Mouse (Mus musculus) c-Kit-negative CD71-positive TER-119-positive erythroid progenitor cells, embryonic 14.5 days (primary cell): ENCODE results near the gene Dglucy.

Experiments
- DNase-seq: peaks from one replicate; pipeline ENCODE4 v3.0.0-alpha.2; 2013; ENCODE audit warnings: low read depth, low spot score

The Dglucy gene

DNA sequence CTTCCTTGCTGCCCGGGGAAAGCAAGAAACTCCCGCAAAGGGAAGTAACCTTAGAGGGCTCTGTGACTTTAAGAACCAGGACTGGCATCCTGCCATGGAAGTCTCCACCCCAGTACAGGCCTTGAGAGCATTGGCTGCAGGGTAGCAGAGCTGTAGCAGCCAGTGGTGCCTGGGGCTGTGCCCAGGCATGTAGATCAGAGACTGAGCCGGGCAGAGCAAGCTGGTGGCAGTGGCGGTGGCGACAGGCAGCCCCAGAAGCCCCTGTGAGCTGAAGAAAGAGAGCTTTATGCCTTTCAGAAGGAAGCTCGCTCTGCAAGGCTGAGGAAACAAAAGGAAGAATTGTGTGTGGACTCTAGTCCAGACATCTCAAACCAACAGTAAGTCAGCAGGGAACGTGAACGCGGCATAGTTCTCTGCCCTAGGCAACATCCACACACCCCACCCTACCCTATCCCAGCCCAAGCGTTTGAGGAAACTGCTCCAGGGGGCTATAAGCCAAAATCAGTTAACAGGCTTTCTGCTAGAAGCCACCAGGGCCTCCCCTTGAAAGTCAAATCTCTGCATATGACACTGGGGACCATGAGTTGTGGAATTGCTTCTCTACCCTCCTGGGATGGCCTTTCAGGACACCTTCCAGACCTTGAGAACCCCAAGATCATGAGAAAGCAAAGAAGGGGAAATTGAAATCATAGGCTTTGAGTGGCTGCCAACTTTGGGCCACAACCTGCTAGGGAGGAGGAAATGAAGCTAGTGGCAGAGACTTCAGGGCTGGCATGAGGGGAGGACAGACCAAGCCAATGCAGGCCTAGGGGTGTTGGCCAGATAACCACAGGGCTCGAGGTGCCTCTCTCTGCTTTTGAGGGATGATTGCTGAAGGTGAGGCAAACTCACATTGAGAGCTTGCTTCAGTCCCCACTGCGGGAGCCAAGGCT is at the start of gene Dglucy:
Dglucy (plus strand) TSS at position 124 of the 932 bp plus-strand sequence.
- no peak for DNase-seq

DNA sequence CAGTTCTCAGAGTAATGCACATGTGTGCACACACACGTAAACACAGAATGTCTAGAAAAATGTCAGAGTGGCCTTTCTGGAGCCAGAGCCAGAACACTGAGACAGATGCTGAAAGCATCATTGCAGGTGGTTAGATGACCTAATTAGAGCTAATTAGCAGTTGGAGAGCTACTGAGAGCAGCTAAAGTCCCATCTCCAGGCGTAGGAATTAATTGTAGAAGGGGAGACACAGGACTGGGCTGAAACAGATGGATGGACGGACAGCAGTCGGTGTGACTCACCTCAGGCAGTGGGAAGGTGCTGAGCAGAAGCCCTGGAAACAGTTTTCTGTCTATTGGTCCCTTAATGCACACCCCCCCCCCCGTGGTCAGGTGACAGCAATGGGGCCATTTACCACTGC is 43.7 kb upstream of the Dglucy start:
- DNase-seq, result no peak

DNA sequence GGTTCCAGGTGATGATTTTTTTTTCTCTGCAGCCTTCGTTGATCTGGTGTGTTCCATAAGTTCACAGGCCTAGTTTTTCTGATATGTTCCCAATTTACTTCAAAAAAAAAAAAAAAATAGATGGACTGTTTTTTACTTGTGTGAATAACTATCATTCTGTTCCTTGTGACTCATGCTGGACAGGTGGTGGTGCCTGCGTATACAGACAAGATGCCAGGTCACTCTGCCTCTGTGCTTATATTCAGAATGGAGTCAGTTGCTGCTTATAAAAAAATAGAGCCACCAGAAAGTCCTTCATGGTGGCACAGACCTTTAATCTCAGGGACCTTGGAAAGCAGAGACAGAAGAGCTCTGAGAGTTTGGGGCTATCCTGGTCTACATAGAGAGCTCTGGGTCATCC is 43.3 kb upstream of the Dglucy start:
- no peak for DNase-seq

DNA sequence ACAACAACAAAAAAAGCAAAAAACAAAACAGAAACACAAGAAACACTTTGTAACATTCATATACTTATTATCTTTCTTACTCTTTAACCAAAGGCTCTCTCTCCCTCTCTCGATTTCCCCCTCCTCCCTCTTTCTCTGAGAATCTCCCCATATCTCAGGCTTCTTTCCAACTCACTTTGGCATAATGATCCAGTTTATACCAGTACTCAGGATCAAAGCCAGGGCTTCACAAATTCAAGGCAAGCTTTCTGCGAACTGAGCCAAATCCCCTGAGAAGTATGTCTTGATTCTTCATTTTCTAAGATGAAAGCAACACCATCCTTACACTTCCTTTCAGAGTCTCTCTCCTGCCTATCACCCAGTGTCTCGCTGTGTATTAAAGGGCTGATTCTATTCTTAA is 40.4 kb upstream of the Dglucy start:
- no peak for DNase-seq

DNA sequence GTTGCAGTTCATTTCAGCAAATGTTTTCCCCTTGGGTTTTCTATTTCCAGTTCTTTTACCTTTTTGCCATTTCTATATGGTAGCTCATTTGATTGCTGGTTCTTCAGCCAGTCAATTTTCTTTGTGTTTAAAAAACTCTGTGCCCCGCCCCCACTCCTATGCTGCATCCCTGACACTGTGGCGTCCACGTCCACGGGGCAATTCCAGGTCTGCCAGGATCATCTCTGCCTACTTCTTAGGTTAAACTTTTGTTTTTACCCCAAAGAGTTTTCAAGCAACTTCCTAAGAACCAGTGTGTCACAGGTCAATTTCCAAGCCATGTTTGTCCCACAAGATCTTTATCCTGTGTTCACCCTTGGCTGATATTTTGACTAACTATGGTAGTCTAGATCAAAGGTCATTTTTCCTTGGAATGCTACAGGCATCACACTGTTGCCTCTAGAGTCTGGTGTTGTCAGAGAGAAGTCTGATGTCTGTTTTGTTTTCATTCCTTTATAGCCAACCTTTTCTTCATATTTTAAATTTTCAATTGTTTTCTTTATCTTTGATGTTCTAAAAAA is 39.8 kb upstream of the Dglucy start:
- DNase-seq, result no peak

DNA sequence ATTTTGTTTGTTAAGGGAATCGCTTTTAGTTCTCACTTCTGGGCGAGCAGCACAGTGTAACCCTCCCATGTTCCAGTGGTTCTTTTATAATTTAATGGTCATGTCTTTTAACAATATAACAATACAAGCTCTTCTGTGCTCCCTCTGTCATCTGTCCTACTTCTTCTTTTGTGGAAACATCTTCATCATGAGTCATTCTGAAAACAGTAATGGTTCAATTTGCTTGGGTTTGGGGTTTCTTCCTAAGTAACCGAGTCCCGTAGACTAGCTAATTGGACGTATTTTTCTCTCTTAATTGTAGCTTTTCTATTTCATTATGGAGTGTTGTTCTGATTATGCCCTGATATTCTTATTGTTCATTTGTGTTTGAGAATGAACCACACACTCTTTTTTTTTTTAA is 38.5 kb upstream of the Dglucy start:
- no peak for DNase-seq

DNA sequence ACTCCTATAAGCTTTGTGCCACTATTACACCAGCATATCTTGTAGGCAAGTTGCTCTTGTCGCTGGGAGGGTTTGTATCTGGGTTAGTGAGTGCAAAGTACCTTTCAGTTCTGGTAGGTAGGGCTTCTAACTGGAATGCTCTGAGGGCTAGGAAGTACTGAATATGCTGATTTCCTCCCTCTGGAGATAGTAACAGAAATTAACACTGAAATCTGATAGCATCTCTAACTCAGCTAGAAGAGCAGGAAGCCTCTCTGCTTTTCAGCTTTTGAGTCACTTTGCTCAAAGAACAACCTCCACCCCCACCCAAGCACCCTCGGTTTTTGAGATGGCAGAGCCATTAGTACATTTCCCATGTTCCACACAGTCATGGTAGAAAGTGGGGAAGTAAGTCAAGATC is 36.4 kb upstream of the Dglucy start:
- no peak for DNase-seq

DNA sequence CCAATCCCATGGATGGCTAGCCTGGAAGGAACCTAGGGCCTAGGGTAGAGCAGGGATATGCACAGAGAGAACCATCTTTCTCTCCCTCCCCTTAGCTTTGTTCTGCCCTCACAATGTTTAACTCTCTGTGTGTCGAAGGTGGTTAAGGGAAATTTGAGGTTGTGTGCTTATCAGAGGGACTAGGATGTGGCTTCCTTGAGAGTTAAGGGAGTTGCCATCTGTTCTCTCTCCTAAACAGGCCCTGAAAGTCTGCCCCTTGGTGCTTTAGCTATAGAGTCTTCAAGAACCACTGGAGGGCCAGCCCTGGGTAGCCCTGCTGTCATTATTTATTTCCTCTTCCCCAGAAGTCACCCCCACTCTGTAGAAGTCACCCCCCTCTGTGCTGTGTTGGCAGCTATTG is 25.9 kb upstream of the Dglucy start:
- no peak for DNase-seq

DNA sequence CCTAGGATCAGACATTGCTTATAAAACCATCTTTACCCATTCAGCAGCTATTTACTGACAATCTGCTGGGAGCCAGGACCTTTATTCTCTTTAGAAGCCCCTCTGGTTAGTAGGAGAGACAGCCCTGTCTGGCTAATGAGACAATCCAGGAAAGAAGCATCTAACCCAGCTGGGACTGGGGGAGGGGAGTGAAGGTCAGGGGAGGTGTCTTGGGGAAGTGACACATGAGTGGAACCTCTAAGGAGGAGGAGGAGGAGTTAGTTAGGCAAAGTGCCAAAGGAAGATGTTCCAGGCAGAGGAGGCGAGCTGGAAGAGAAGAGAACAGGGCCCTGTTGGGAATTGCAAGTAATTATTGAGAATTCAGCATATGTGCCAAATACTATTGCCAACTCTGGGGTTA is 25.1 kb upstream of the Dglucy start:
- DNase-seq, result no peak

DNA sequence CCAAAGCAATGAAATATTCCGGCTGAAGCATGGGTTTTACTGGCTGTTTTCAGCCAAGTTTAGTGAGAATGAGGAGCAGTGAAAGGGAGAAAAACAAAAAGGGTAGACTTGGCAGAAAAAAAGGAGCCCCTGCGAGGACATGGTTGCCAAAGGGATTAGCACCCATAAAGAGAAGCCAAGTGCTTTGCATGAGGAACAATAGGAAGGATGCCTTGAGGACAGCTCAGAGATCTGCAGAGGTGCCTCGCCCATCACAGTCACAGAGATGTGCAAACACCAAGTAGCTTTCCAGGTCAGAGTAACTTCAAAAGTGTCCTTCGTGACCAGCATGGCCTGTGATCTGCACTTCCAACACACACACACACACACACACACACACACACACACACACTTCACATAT is 21.4 kb upstream of the Dglucy start:
- DNase-seq, result no peak

DNA sequence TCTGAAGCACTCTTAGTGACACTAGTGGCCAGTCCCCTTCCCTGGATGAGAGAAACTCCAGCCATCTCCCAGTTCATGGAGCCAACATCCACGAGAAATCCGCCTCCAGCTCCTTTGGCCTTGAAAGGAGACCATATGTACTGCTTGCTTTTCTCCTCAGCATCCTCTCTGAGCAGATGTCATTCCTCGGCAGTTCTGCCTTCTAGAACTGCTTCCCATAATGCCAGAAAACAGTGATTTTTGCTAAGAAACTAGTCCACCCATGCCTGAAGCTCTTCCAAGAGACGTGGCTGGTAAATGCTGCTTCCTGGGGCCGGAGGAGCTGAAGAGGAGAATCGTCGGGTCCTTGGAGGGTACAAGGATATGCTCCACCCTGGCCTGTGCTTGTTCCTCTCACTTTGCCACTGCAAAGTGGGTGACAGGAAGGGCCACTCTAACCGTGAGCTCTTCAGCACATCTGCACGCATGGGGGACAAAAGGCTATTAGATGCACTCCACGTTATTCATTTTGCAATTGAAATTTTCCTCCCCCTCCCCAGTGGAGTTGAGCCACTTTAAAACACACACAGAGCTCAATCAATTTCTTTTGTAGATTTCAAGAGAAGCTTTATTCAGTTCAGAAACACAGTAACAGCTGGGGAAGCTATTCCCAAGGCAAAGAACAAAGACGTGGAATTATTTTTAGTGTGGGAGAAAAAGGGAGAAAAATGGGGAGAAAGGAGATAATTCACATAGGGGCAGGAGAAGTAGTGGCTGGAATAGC is 16.0 kb upstream of the Dglucy start:
- DNase-seq, result no peak

DNA sequence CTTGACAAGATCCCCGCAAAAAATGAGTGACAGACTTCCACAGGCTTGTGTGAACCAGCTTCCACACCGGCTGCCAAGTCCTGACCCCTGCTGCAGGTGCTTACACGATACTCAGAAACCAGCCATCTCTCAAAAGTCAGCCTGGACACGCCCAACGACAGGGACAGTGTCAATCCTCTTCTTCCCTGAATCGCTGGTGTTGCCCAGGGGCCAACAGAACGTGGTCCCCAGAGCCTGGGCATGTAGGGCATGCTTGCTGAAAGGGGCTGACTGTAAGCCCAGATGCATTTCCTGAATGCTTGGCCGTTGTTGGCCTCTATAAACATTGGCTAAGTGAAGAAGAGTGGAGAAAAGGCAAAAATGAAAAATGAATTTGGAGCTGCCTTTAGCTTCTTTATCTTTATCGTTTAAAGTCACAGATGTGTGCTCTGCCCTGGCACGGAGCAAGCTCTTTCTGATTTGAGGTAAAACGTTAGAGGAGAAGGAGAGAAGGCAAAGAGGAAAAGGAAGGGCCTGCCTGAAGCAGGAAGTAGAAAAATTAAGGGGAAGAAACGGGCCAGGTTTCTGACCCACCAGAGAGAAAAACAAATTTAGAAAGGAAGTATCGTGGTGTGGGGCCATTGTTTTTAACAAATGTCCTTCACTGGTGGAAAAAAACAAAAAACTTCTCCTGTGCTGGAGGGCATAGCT is 14.4 kb upstream of the Dglucy start:
- no peak for DNase-seq

DNA sequence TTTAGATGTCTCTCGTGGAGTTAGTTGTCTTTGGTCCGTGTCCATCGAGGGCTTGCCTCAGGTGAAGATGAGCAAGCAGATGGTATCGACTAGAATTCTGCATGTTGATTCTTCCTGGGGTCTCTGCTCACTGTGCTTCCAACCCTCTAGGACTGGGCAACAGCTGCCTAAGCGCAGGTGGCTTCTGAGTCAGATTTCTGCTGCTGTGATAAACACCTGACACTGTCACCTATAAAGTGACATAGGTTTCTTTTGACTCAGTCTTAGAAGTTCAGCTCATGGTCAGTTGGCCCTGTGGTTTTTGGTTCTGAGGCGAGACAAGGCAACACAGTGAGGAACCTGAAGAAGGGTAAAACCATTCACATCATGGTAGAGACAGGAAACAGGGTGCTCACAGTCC is 9.0 kb upstream of the Dglucy start:
- no peak for DNase-seq

DNA sequence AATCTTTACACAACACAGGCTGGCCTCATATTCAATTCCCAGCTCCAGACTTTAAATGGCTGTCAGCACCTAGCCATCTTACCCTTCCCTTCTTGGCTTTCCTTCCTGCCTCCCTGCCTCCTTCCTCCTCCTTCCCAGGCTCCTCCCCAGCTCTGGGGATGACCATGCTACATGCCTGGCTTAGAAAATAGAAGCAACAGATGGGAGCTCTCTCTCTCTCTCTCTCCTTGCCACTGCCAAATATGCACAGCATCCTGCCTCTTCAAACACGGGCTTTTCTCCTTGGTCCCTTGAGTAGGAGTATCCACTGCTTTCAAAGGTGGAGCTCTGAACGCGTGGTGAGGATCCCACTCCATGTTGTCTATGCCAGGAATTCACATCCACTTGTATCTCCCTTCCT is 8.1 kb upstream of the Dglucy start:
- no peak for DNase-seq

DNA sequence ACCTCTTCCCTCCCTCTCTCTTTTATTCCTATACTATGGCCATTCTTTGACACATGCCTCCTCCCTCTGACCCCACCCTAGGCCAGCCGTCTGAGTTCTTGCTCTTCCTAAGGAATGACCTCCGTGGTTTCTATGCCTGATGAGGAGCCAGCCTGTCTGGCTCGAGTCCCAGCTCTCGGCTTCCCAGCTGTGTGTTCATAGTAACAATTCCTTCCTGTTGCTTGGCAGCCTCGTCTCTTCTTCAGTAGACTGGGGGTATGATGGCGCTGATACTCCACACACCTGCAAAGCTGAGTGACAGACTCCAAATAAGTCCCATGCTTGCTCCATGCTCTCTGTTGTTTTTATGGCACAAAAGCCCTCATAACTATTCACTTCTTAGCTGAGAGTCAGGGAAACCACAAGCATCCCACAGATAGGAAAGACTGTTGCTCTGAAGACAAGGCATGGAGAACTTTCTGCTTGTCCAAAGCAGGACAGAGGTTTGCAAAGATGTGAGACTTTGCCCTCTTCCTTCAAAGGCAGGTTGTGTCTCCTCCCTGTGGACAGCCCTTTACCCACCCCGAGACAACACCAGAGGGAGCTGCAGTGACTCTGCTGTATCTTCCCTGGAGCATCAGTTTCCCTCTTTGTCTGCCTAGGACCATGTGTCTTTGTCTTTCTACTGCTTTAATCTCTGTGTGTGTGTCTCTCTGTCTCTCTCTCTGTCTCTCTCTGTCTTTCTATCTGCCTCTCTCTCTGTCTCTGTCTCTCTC is 6.5 kb upstream of the Dglucy start:
- DNase-seq, result no peak

DNA sequence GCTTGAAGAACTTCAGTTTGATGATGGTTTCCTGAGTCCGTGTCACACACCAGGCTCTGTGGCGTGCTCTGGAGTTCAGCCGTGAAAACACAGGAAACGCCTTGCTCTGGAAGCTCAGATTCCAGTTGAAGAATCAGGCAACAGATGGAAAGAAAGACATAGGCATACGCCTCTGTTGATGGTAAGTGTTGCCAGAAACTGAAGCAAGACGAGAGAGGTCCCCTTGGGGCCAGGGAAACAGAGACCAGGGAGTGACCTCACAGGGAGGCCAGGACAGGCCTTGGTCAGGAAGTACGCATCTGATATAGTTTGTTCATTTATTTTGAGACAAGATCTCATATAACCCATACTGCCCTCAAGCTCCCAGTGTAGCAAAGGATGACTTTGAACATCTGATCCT is 4.1 kb upstream of the Dglucy start:
- DNase-seq, result no peak

DNA sequence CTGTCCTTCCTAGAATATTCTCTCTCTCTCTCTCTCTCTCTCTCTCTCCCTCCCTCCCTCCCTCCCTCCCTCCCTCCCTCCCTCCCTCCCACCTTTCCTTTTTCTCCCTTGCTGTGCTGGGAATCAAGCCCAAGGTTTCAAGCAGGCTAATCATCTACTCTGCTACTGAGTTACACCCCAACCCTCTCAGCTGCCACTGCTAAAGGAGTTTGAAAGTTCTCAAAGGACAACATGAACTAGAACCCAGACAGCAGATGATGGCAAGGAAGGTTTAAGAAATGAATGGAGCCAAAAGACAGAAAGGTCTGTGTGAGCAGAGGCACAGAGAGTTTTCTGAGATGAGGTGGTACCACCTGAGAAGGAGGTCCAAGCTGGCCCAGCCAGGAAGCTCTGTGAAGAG is 3.6 kb upstream of the Dglucy start:
- no peak for DNase-seq

DNA sequence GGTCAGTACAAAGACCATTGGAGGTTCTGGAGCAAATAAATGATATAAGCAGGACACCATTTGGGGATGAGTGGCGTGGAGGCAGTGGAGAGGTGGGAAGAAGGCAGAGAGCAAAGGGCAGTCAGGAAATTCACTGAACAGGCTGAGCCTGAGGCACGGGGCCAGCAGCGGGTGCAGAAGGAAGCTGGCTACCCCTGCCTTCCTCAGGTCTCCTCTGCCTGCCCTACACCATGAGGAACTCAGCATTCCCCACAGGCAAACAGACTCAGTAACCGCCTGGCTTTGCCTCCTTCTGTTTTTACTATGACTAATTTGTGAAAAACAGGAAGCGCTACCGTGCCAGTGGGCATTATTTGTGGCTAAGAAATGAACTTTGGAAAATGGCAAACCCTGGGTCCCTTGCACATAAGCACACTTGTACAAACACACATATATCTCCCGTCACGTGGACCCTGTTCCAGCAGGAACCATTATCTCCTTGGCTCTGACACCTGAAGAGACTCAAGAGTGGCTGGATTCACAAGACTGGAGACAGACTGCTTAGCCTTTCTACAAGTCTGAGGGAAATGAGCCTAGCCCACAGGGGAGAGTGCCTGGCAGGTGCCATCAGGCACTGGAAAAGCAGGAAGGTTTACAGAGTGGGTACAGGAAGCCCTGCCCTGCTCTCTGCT is 2.8 kb upstream of the Dglucy start:
- no peak for DNase-seq

DNA sequence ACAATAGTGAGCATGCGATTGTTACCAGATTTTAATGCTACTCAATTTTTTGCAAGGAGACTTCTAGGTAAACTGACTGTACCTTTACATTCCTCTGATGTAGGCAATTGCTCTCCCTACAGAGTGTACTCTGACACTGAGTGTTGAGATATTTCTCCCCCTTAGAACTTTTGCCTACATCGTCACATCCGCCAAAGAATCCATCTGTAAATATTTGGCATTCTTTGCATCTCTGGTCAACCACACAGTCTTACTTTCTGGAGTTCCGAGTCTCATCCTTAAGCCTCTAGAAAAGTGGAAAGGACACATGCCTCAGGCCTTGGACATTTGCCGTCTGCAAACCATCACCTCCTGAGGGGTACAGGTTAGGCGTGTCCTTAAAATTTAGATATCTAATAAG is 1.9 kb upstream of the Dglucy start:
- DNase-seq, result no peak

DNA sequence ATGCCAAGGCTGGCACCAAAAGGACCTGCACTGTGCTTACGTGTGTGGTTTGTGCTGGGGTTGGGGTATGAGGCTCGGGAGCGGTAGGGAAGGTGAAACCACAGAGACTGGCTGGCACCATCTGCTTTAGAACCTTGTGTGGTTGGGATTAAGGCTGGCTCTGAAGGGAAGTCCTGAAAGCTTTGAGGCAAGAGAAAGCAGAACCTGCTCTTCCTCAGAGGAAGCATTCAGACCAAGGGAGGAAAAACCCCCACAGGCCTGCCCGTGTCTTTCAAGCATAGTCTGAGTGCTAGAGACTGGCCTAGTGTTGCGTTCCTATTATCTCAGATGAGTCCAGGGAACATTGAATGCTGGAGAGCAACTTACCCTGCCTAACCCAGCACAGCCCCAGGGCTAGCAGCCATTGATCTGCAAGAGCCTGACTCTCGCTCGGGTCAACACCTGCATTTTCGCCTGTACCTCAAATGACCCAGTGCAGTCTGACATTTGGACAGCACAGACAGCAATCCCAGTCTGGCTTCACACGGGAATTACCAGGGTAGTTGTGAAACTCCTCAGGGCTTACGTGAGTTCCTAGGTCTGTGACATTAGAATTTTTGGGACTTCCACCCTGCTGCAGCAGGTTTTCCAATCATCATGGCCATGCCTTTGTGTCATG is 452 bp upstream of the Dglucy start:
- no peak for DNase-seq
